Mouse (Mus musculus) CH12.LX (cell line): ENCODE data around the gene Ceacam19. TPM values are rescaled to one million over a fixed set of nuclear protein-coding genes. Genes with fewer than 3 reads are reported as not detected.

Source experiments
- DNase-seq: peaks from one replicate; pipeline ENCODE4 v3.0.0-alpha.2; 2013; ENCODE audit errors: extremely low read depth
- H3K27ac ChIP-seq: 2 replicates; pipeline ENCODE4 v1.5.1; 2012; ENCODE audit warnings: low read depth, mild to moderate bottlenecking, control low read depth, moderate library complexity; ENCODE audit not compliant: insufficient read depth
- H3K27me3 ChIP-seq: replicated peaks from 2 replicates; pipeline ENCODE3; 2012; ENCODE audit warnings: inconsistent platforms
- H3K36me3 ChIP-seq, 2 experiments: replicated peaks in 1 of 2; 2 replicates each; pipeline versions ENCODE3 to v1.6.1; 2012; ENCODE audit warnings: inconsistent platforms in 1 of 2, low read length in 1 of 2, mild to moderate bottlenecking in 1 of 2, mixed read lengths in 1 of 2, moderate library complexity in 1 of 2; ENCODE audit not compliant: control insufficient read depth in 1 of 2, insufficient read depth in 1 of 2
- H3K4me1 ChIP-seq, 2 experiments: 2 replicates each; pipeline ENCODE4 v1.6.1; 2012; ENCODE audit warnings: inconsistent platforms in 1 of 2, moderate library complexity in 1 of 2; ENCODE audit not compliant: insufficient read depth in 2 of 2, control insufficient read depth in 1 of 2
- H3K4me2 ChIP-seq: 2 replicates; pipeline ENCODE4 v1.6.1; 2012; ENCODE audit warnings: low read depth, mild to moderate bottlenecking, control low read depth; ENCODE audit not compliant: poor library complexity, insufficient read depth, severe bottlenecking
- H3K4me3 ChIP-seq, 3 experiments: fragments of 150-350 bp in 1 of 3; sonication (generic) in 1 of 3; replicated peaks in 1 of 3; 2 replicates each; pipeline versions ENCODE3 to v1.5.1; 2011 to 2012; ENCODE audit warnings: low read depth in 2 of 3, low read length in 2 of 3, mild to moderate bottlenecking in 2 of 3, moderate library complexity in 2 of 3, control low read depth in 1 of 3, improper control_type of control experiment in 1 of 3, inconsistent platforms in 1 of 3, mixed read lengths in 1 of 3; ENCODE audit not compliant: poor library complexity in 1 of 3
- H3K79me2 ChIP-seq: replicated peaks from 2 replicates; pipeline ENCODE4 v1.6.1; 2012; ENCODE audit warnings: mild to moderate bottlenecking, moderate library complexity; ENCODE audit not compliant: control insufficient read depth, poor library complexity, insufficient read depth, severe bottlenecking; ENCODE audit errors: extremely low read depth
- H3K9ac ChIP-seq: 2 replicates; pipeline ENCODE4 v1.6.1; 2012; ENCODE audit warnings: low read depth, mild to moderate bottlenecking, control low read depth, moderate library complexity; ENCODE audit not compliant: insufficient read depth
- H3K9me3 ChIP-seq: replicated peaks from 2 replicates; pipeline ENCODE3; 2012; ENCODE audit warnings: low read length, inconsistent platforms, mixed read lengths
- BHLHE40 ChIP-seq: IDR thresholded peaks from 2 replicates; pipeline ENCODE4 v1.6.1; 2011; ENCODE audit warnings: mild to moderate bottlenecking, low read depth, low read length, improper control_type of control experiment
- CHD1 ChIP-seq: IDR thresholded peaks from 2 replicates; pipeline ENCODE4 v1.6.1; 2012; ENCODE audit warnings: low read depth, low read length, improper control_type of control experiment, inconsistent platforms
- CTCF ChIP-seq, 2 experiments: IDR thresholded peaks in 1 of 2; conservative IDR thresholded peaks in 1 of 2; 2 replicates each; pipeline ENCODE4 v1.5.1; 2011 to 2012; ENCODE audit warnings: low read depth in 2 of 2, low read length in 2 of 2, improper control_type of control experiment in 1 of 2, inconsistent platforms in 1 of 2, mild to moderate bottlenecking in 1 of 2, moderate library complexity in 1 of 2
- E2F4 ChIP-seq: IDR thresholded peaks from 2 replicates; pipeline ENCODE4 v1.6.1; 2011; ENCODE audit warnings: low read depth, low read length, improper control_type of control experiment; ENCODE audit not compliant: insufficient replicate concordance
- ELF1 ChIP-seq: IDR thresholded peaks from 2 replicates; pipeline ENCODE4 v1.6.1; 2014; ENCODE audit warnings: low read depth, mild to moderate bottlenecking, inconsistent platforms, low read length, improper control_type of control experiment
- EP300 ChIP-seq: IDR thresholded peaks from 2 replicates; pipeline ENCODE4 v1.6.1; 2011; ENCODE audit warnings: low read length, improper control_type of control experiment
- GABPA ChIP-seq: IDR thresholded peaks from 2 replicates; pipeline ENCODE4 v1.6.1; 2012; ENCODE audit warnings: low read depth, low read length, improper control_type of control experiment, inconsistent platforms; ENCODE audit not compliant: insufficient replicate concordance
- HCFC1 ChIP-seq: IDR thresholded peaks from 2 replicates; pipeline ENCODE4 v1.6.1; 2012; ENCODE audit warnings: low read depth, mild to moderate bottlenecking, inconsistent platforms, low read length, improper control_type of control experiment
- IRF4 ChIP-seq: IDR thresholded peaks from 2 replicates; pipeline ENCODE4 v1.6.1; 2014; ENCODE audit warnings: low read depth, mild to moderate bottlenecking, inconsistent platforms, low read length, improper control_type of control experiment
- JUN ChIP-seq: IDR thresholded peaks from 2 replicates; pipeline ENCODE4 v1.6.1; 2011; ENCODE audit warnings: low read depth, mild to moderate bottlenecking, low read length, improper control_type of control experiment, moderate library complexity; ENCODE audit not compliant: insufficient read depth
- KAT2A ChIP-seq: IDR thresholded peaks from 2 replicates; pipeline ENCODE4 v1.6.1; 2012; ENCODE audit warnings: low read length, improper control_type of control experiment, inconsistent platforms; ENCODE audit not compliant: insufficient replicate concordance
- MAFK ChIP-seq: IDR thresholded peaks from 2 replicates; pipeline ENCODE4 v1.6.1; 2011; ENCODE audit warnings: low read length, improper control_type of control experiment; ENCODE audit not compliant: insufficient replicate concordance
- MAX ChIP-seq: IDR thresholded peaks from 2 replicates; pipeline ENCODE4 v1.6.1; 2011; ENCODE audit warnings: low read length, improper control_type of control experiment
- MAZ ChIP-seq: IDR thresholded peaks from 2 replicates; pipeline ENCODE4 v1.6.1; 2012; ENCODE audit warnings: low read depth, mild to moderate bottlenecking, inconsistent platforms, low read length, improper control_type of control experiment, moderate library complexity
- MEF2A ChIP-seq: IDR thresholded peaks from 2 replicates; pipeline ENCODE4 v1.6.1; 2014; ENCODE audit warnings: low read depth, mild to moderate bottlenecking, inconsistent platforms, low read length, improper control_type of control experiment, borderline replicate concordance
- MXI1 ChIP-seq: IDR thresholded peaks from 2 replicates; pipeline ENCODE4 v1.6.1; 2011; ENCODE audit warnings: mild to moderate bottlenecking, low read depth, low read length, improper control_type of control experiment
- MYC ChIP-seq: IDR thresholded peaks from 2 replicates; pipeline ENCODE4 v1.6.1; 2011; ENCODE audit warnings: low read depth, mild to moderate bottlenecking, improper control_type of control experiment, low read length
- PAX5 ChIP-seq: IDR thresholded peaks from 2 replicates; pipeline ENCODE4 v1.6.1; 2012; ENCODE audit warnings: low read length, inconsistent platforms, mixed read lengths
- POLR2A ChIP-seq: IDR thresholded peaks from 2 replicates; pipeline ENCODE4 v1.6.1; 2011; ENCODE audit warnings: low read depth, mild to moderate bottlenecking, improper control_type of control experiment, low read length
- TBP ChIP-seq: conservative IDR thresholded peaks from 2 replicates; pipeline ENCODE4 v1.6.1; 2011; ENCODE audit warnings: low read depth, low read length, improper control_type of control experiment
- ZC3H11A ChIP-seq: IDR thresholded peaks from 2 replicates; pipeline ENCODE4 v1.6.1; 2012; ENCODE audit warnings: low read depth, mild to moderate bottlenecking, inconsistent platforms, low read length, improper control_type of control experiment
- ZNF384 ChIP-seq: IDR thresholded peaks from 2 replicates; pipeline ENCODE4 v1.6.1; 2012; ENCODE audit warnings: low read depth, low read length, improper control_type of control experiment, inconsistent platforms
- dilution Hi-C: fragments of 300-500 bp; cut with MboI; formaldehyde crosslinking; loops from 2 replicates; pipeline ENCODE4 v1.14.3; 2020; ENCODE audit warnings: low sequenced_read_pairs; ENCODE audit not compliant: extremely low pct_unique_long_range_greater_than_20kb, extremely low pct_ligation_motif_present
- in situ Hi-C: fragments of 300-500 bp; cut with MboI; formaldehyde crosslinking; loops from 3 replicates; pipeline ENCODE4 v1.14.3; 2019; ENCODE audit warnings: low sequenced_read_pairs, low pct_ligation_motif_present, low pct_unique_long_range_greater_than_20kb, mixed read lengths
- polyA plus RNA-seq: library from polyadenylated mRNA; unstranded; fragments of >175 nt; gene quantifications from 2 replicates; pipeline ENCODE4 v1.2.1, GENCODE M21; 2012; ENCODE audit warnings: low read depth; ENCODE audit not compliant: insufficient read length
- total RNA-seq, 2 experiments: library from RNA; depleted of rRNA; stranded (reverse); fragments of 300-350 nt in 1 of 2; fragments of >200 nt in 1 of 2; gene quantifications; 2 replicates each; pipeline ENCODE4 v1.2.3; 2012 to 2014

The Ceacam19 gene
- total and polyA plus RNA-seq, 3 experiments = 0.08 TPM; not detected in 2

DNA sequence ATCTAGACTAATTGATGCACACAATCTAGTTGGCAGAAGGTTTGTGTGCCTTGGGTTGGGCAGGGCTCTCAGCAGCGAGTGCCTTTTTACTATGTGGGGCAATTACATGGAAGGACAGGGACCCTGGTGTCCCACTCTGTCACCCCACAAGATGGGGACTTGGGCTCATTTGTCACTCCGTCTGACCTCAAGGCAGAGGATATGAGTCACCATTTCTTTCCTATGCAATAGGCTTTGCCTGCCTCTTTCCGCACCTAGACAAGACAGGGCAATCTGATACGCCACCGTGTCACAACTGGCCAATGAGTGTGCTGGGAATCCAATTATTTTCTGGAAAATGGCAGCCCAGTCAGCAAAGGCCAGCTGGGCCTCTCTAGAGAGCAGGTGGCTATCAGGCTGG lies 32.1 kb downstream of the Ceacam19 start:
- in situ Hi-C loops (loop anchor here (25.0 kb wide), 1 partner anchor 443 kb away; the partner anchor contains the start of genes Ckm and Klc3), dilution Hi-C loops (no loop called here)
- Histone ChIP-seq H3K9ac (no peak overlapping the region), H3K79me2 (no peaks in the 10 kb centered on the region), H3K4me3 (no peak overlapping the region), H3K4me2 (no peak overlapping the region), H3K27me3 (no peaks in the 10 kb centered on the region), H3K36me3 (peaks cover 2 to 63% of the 10 kb centered on the region in 2 experiments), H3K27ac (no peak overlapping the region; the same call in 1 of the 2 replicates), H3K9me3 (no peaks in the 10 kb centered on the region), H3K4me1 (peaks cover 15 to 16% of the 10 kb centered on the region in 2 experiments)
- TF ChIP-seq POLR2A (no peak), MAFK (no peak), E2F4 (no peak), IRF4 (no peak), CHD1 (no peak), ZNF384 (no peak), JUN (no peak), EP300 (no peak), HCFC1 (no peak), MYC (no peak), MEF2A (no peak), ZC3H11A (no peak), CTCF (conservative IDR thresholded peaks at IDR 0.05 in 1 of 2, IDR thresholded peaks at IDR 0.05 in 1 of 2; ENCODE audit: low read depth in 2 of 2, low read length in 2 of 2) (no peak), TBP (no peak), BHLHE40 (no peak), PAX5 (no peak), MXI1 (no peak), MAX (no peak)
- no peak for DNase-seq

DNA sequence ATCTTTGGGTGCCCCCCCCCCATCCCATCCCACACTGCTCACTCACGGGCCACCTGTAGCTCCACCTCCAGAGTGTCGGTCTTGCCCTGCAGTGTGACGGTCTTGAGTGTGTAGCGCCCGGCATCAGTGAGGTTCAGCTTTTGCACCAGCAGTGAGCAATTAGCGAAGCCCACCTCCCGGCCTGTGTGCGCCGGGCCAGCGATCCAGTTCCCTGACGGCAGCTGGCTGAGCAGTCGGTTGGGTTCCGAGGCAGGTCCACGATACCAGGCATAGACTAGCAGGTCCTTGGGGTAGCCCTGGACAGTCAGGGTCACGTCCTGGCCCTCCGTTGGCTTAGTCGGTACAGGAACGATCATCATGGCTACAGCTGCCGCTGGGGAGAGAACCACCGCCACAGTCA lies 34.2 kb downstream of the Ceacam19 start:
- no peak overlapping the region for H3K27ac ChIP-seq
- H3K79me2 ChIP-seq = no peaks in the 10 kb centered on the region
- no peak overlapping the region for H3K9ac ChIP-seq
- dilution Hi-C loops = no loop called here
- DNase-seq = no peak
- no peak overlapping the region for H3K4me2 ChIP-seq
- peaks cover 15 to 16% of the 10 kb centered on the region in 2 experiments for H3K4me1 ChIP-seq
- H3K27me3 ChIP-seq = no peaks in the 10 kb centered on the region
- in situ Hi-C loops = loop anchor here (25.0 kb wide), 1 partner anchor 441 kb away; the partner anchor contains the start of genes Ckm and Klc3
- H3K4me3 ChIP-seq = no peak overlapping the region
- peaks cover 2 to 51% of the 10 kb centered on the region in 2 experiments for H3K36me3 ChIP-seq
- no peaks in the 10 kb centered on the region for H3K9me3 ChIP-seq
- TF ChIP-seq ELF1 (no peak), MYC (no peak), MAZ (no peak), KAT2A (no peak), GABPA (no peak)
